Mouse (Mus musculus) Patski (cell line): Measurements from ENCODE around the gene Sprtn. TPM values are rescaled to one million over a fixed set of nuclear protein-coding genes. Genes with fewer than 3 reads are reported as not detected.

Experiments
- ATAC-seq: fragments of 100-300 bp; one replicate; pipeline ENCODE4 v1.8.0; 2021
- CTCF ChIA-PET: fragments of 350-600 bp; sonication (Branson Sonifier 250); formaldehyde crosslinking; loops from one replicate; lab custom pipeline; 2022; ENCODE audit warnings: inconsistent platforms; lab: Charles Lee
- POLR2A ChIA-PET: fragments of 350-600 bp; sonication (Branson Sonifier 250); formaldehyde crosslinking; loops from one replicate; lab custom pipeline; 2022; ENCODE audit warnings: antibody characterized with exemption, inconsistent platforms; lab: Charles Lee
- DNase-seq: peaks from one replicate; pipeline ENCODE4 v3.0.0-alpha.2; 2011; ENCODE audit warnings: low read depth, low spot score
- H3K27me3 ChIP-seq: fragments of 371-371 bp; one replicate; pipeline ENCODE4 v1.5.1; 2021
- CTCF ChIP-seq: fragments of 100-300 bp; IDR thresholded peaks from one replicate; pipeline ENCODE4 v1.5.1; 2021
- in situ Hi-C: fragments of 300-500 bp; cut with MboI; formaldehyde crosslinking; loops from 3 replicates; pipeline ENCODE4 v1.11.1; 2018; ENCODE audit warnings: low pct_unique_long_range_greater_than_20kb, mixed read lengths
- polyA plus RNA-seq: library from polyadenylated mRNA; unstranded; gene quantifications from one replicate; pipeline ENCODE4 v1.2.3, GENCODE M21; 2021

Sprtn gene
- polyA plus RNA-seq, result 16.5 TPM

DNA sequence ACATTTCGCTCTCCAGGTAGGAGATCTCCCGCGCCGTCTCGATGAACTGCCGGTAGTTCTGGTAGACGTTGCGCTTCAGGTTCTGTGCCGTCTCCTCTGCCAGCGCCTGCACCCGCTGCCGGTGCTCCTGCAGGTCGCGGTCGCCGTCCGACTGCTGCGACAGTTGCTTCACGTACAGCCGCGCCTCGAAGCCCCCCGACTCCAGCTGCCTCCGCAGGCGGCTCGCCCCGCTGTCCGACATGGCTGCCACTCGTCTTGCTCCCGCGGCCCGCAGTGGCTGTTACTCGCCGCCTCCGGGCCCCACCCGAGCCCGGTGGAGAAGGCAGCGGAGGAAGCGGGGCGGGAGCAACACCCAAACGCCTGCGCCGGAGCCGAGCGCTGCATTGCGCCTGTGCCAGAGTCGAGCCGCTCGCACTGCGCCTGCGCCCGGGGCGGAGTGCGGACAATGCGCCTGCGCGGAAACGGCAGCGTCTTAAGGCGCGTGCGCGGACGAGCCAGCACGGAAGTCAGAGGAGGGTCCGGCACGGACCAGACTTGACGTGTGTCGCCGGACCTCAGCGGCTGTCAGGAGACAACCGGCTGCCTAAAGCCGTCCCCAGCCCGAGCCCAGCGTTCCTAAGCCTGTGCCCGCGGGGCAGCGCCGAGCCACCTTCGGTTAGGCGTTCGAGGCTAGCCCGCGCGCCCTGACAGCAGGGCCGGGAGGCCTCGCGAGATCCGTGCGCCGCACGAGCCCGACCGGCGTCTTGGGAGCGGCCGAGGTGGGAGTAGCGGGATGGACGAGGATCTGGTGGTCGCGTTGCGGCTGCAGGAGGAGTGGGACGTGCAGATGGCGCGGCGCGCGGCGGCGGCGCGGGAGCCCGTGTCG lies at the start of gene Sprtn, which contains the start of gene Exoc8:
TSS of gene Sprtn (plus strand) at position 501 of the 865 bp plus-strand sequence.
TSS of gene Exoc8 (minus strand) at position 320 of the 865 bp plus-strand sequence.
- in situ Hi-C loops, result loop anchor here (5.0 kb wide), 2 partner anchors 55 to 140 kb away; no protein-coding TSS in a partner anchor
- H3K27me3 ChIP-seq, result peaks cover 8% of the 10 kb centered on the region
- TF ChIP-seq CTCF, result no peak
- CTCF ChIA-PET, result interaction anchor here (1.3 kb wide), 1 partner anchor 15 kb away, joined by 4 read pairs; no protein-coding TSS in a partner anchor
- POLR2A ChIA-PET, result interaction anchor here (0.8 to 1.5 kb wide), 4 partner anchors 19 to 115 kb away, joined by 3 to 5 read pairs (median 4); partner anchors contain the start of gene Tsnax
- DNase-seq (peak; percentile 70), ATAC-seq (peak; percentile 53)

- TF ChIP-seq CTCF, result no peak
- DNase-seq, result no peak
- CTCF ChIA-PET, result interaction anchor here (0.7 to 0.9 kb wide), 2 partner anchors 9 to 20 kb away, joined by 3 read pairs; no protein-coding TSS in a partner anchor
- no peak for ATAC-seq
- in situ Hi-C loops, result no loop called here
- H3K27me3 ChIP-seq, result no peaks in the 10 kb centered on the region
- POLR2A ChIA-PET, result no interaction called here
Observed at GRCm38 (mm10) chr8:124853511-124853910, 44.2 kb upstream of the Sprtn start.

DNA sequence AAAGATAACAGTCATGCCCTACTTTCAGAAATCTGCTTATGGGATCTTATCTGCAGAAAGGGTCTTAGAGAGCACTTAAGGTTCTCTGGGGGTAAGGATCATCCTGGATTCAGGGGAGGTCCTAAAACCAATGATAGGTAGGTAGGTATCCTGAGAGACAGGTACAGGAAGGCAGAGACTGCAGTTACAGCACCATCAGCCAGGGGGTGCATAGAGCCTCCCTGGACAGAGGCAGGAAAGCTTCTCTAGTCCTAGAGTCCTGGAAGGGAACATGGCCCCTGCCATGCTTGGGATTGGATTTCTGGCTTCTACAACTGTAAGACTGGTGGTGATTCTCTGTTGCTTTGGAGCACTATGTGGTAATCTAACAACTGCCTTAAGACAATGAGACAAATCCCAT lies 38.2 kb upstream of the Sprtn start:
- DNase-seq (no peak), ATAC-seq (no peak)
- TF ChIP-seq CTCF, result no peak
- ChIA-PET POLR2A (no interaction called here), CTCF (no interaction called here)
- no peaks in the 10 kb centered on the region for H3K27me3 ChIP-seq
- in situ Hi-C loops, result no loop called here

- no peak for DNase-seq
- in situ Hi-C loops, result no loop called here
- no peak for ATAC-seq
- ChIA-PET POLR2A (no interaction called here), CTCF (interaction anchor here (1.2 kb wide), 1 partner anchor 33 kb away, joined by 3 read pairs; no protein-coding TSS in a partner anchor)
- no peaks in the 10 kb centered on the region for H3K27me3 ChIP-seq
- no peak for TF ChIP-seq CTCF
Observed at GRCm38 (mm10) chr8:124860188-124860587, 37.5 kb upstream of the Sprtn start.

DNA sequence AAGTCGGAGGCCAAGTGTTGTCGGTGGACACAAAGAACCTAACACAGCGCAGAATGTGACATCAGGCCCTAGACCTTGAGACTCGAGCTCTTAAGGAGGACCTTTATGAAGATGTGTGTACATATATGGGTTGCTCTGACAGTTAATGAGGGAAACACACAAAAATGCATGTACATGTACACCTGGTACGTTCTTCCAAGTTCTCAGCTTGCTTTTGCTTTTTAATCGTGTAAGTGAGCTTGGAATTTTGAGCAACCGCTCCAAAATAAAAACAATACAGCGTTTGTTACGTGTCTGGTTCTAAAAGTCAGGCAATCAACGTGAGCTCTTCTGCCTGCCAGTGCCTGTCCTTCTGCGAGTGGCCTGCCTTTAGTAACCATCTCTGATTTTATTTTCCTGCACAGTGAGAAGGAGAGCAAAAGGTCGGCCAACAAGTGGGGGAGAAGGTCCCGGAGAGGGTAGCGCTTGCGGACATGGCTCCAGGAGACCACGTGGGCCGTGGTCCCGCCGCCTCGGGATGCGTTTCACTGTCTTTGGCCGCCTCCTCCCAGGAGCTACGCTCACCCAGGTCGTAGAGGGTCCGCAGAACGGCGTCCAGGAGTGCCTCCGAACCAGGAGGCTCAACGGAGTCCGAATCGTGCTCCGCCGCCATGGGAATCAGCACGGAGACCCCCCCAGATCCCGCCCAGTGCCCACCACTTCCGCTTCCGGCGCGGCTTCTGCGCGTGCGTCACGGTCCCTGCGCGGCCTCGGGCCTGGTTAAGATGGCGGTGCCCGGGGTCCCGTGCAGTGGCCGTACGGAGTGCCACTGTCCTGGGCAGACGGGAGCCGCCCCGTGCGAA lies 35.1 kb upstream of the Sprtn start, which contains the start of the genes Gnpat and 2810004N23Rik:
TSS of gene Gnpat (plus strand) at position 713 of the 842 bp plus-strand sequence.
TSS of gene 2810004N23Rik (minus strand) at position 800 of the 842 bp plus-strand sequence.
- in situ Hi-C loops, result no loop called here
- ChIA-PET CTCF (interaction anchor here (0.8 to 1.7 kb wide), 4 partner anchors 20 to 172 kb away, joined by 3 to 6 read pairs (median 3); no protein-coding TSS in a partner anchor), POLR2A (interaction anchor here (0.5 to 1.5 kb wide), 3 partner anchors 18 to 26 kb away, joined by 3 to 6 read pairs (median 3); no protein-coding TSS in a partner anchor)
- ATAC-seq, result peak; percentile 77
- H3K27me3 ChIP-seq, result no peaks in the 10 kb centered on the region
- DNase-seq, result peak; percentile 35
- TF ChIP-seq CTCF, result no peak

- ATAC-seq, result peak; percentile 18
- ChIA-PET POLR2A (interaction anchor here (1.2 to 1.5 kb wide), 2 partner anchors 18 to 27 kb away, joined by 3 to 6 read pairs; no protein-coding TSS in a partner anchor), CTCF (interaction anchor here (0.8 to 1.7 kb wide), 2 partner anchors 26 to 171 kb away, joined by 3 to 6 read pairs; no protein-coding TSS in a partner anchor)
- in situ Hi-C loops, result no loop called here
- TF ChIP-seq CTCF, result no peak
- DNase-seq, result peak; percentile 6
- H3K27me3 ChIP-seq, result no peaks in the 10 kb centered on the region
Observed at GRCm38 (mm10) chr8:124863163-124863677, 34.5 kb upstream of the Sprtn start.

GRCm38 (mm10) chr8:124863729-124864128 lies 34.0 kb upstream of the Sprtn start:
- in situ Hi-C loops, result no loop called here
- CTCF ChIA-PET, result interaction anchor here (1.0 kb wide), 1 partner anchor 30 kb away, joined by 4 read pairs; no protein-coding TSS in a partner anchor
- no peak for TF ChIP-seq CTCF
- DNase-seq (no peak), ATAC-seq (no peak)
- H3K27me3 ChIP-seq, result no peaks in the 10 kb centered on the region
- POLR2A ChIA-PET, result interaction anchor here (0.9 to 1.5 kb wide), 2 partner anchors 28 to 37 kb away, joined by 4 to 6 read pairs; no protein-coding TSS in a partner anchor

GRCm38 (mm10) chr8:124866669-124867068 lies 31.0 kb upstream of the Sprtn start:
- no peak for ATAC-seq
- DNase-seq, result no peak
- ChIA-PET CTCF (no interaction called here), POLR2A (no interaction called here)
- TF ChIP-seq CTCF, result no peak
- no peaks in the 10 kb centered on the region for H3K27me3 ChIP-seq
- in situ Hi-C loops, result no loop called here

- DNase-seq, result no peak
- no peak for ATAC-seq
- no peak for TF ChIP-seq CTCF
- in situ Hi-C loops, result no loop called here
- ChIA-PET POLR2A (no interaction called here), CTCF (no interaction called here)
- no peaks in the 10 kb centered on the region for H3K27me3 ChIP-seq
Observed at GRCm38 (mm10) chr8:124867126-124867525, 30.6 kb upstream of the Sprtn start.

DNA sequence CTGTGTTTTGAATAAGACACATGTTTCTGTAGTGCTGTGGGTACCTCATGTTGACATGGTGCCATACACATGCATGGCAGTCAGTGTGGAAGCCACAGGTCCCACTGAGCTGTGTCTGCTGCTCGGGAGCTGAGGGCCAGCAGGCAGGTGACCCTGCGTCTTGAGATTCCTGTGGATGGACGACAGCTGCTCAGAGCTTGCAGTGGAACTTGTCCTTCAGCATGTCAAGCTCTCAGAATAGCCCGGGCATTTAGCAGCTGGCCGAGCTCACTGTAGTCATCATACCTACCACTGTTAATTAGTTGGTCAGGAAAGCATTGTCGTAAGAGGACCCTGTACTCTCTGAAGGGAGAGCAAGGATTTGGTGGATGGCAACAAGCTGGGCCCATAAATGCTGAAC lies 28.0 kb upstream of the Sprtn start:
- POLR2A ChIA-PET, result interaction anchor here (0.8 kb wide), 1 partner anchor 16 kb away, joined by 4 read pairs; no protein-coding TSS in a partner anchor

More for the DNA sequence above, 28.0 kb upstream of the Sprtn start:
- CTCF ChIA-PET, result no interaction called here
- DNase-seq (no peak), ATAC-seq (no peak)
- no peaks in the 10 kb centered on the region for H3K27me3 ChIP-seq
- in situ Hi-C loops, result no loop called here
- TF ChIP-seq CTCF, result no peak
